Mouse (Mus musculus): ENCODE measurements at regions not wholly inside any gene's neighbourhood (a gene's known extent, or its start where the extent isn't known, plus 50 kb on each side); places are given as distances from the start of the nearest gene placed in this dataset.

GRCm38 (mm10) chr10:72410305-72410704, 244.3 kb upstream of the Zwint start:
- no peak for TF ChIP-seq POLR2A (IDR thresholded peaks at IDR 0.05; ENCODE audit: extremely low read depth, insufficient read depth, low read length)
- no peak for TF ChIP-seq CTCF (IDR thresholded peaks at IDR 0.05; ENCODE audit: extremely low read depth, insufficient read depth, low read length)
